Mouse (Mus musculus): ENCODE results near the gene Lmx1b.

The Lmx1b gene

DNA sequence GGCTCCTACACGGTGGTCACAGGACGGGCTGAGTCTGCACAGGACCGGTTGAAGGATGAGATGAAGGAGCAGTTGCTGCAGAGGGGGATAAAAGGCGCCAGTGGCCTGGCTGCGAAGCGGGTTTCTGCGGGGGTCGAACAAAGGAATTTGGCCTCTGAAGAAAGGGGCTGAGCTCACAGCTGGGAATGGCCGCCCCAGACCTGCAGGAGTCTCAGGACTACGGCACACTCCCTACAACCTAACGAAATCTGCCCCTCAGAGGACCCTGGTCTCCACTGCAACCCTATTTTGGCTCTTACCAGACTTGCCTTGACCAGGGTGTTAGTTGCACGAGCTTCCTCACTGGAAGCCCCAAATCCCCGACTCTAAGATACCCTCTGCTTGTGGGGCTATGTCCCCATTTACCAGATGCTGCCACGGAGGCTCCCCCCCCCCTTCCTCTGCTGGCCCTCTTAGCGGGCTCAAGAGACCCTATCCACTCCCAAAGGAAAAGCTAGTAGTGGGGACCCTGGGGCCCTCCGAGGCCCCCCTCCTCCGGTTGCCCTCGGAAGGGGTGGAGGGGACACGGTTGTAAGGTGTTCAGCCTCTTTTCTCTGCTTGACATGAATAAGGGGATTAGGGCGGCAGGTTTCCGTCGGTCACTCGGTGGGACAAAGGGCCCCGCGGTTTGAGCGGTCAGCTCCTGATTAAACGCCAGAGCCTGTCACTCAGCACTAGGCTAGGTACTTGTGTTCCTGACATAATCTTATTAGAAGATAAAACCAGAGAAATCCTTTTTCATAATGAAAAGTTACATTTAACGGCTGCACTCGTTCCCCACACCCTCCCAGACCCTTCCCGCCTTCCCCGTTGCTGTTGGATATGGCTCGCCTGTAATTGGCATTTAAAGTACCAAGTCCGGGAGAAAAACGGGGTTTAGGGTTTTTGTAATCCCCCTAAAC lies 10.0 kb downstream of the Lmx1b start:
- DNase-seq: peak; percentile 63

DNA sequence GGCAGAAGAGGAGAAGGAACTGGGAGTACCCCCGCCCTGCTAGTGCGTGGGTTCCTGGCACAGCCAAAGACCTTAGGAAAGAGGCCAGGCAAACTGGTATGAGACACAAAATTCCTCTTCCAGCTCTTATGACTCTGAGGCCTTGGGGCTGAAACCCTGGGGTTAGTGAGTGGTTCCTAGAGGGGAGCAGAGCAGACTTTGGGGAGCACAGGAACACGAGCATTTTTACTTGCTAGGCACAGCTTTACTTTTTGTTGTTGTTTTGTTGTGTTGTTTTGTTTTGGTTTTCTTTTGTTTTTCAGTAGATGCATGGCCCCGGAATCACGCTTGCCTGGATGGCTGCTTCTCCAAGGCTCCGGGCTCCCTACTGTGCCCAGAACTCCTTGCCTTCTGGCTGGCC lies 10.7 kb downstream of the Lmx1b start:
- DNase-seq: no peak

DNA sequence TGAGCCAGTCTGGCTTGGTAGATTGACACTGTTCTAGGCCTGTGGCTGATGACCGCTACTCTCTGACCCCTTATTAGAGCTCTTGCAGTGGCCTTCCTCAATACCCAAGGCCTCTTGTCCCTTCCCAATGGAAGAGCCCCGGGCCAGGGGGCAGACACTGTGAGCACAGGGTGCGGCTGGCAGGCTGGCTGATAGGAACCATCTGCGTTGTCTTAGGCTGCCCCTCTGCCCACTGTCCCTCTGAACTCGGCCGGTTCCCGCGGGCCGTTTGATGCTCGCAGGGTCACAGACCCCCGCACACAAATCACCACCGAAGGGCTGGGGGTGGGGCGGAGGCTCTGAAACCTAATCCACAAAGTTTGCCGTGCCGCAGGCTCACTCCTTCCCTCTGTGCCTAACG lies 11.5 kb downstream of the Lmx1b start:
- DNase-seq: peak; percentile 79

DNA sequence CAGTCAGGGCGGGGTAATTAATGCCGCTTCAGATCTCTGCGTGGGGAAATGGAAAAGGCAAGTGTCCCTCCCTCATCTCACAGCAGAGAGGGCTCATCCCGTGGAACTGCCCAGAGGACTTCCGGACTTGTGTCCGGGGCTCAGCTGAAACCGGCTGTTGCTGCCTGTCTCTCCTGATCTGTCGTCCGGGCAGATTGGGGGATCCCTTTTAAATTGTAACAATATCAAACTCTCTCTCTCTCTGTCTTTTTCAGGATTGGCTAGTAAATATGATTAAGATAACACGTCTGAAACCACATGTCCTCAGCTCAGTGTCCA lies 13.3 kb downstream of the Lmx1b start:
- no peak for DNase-seq

DNA sequence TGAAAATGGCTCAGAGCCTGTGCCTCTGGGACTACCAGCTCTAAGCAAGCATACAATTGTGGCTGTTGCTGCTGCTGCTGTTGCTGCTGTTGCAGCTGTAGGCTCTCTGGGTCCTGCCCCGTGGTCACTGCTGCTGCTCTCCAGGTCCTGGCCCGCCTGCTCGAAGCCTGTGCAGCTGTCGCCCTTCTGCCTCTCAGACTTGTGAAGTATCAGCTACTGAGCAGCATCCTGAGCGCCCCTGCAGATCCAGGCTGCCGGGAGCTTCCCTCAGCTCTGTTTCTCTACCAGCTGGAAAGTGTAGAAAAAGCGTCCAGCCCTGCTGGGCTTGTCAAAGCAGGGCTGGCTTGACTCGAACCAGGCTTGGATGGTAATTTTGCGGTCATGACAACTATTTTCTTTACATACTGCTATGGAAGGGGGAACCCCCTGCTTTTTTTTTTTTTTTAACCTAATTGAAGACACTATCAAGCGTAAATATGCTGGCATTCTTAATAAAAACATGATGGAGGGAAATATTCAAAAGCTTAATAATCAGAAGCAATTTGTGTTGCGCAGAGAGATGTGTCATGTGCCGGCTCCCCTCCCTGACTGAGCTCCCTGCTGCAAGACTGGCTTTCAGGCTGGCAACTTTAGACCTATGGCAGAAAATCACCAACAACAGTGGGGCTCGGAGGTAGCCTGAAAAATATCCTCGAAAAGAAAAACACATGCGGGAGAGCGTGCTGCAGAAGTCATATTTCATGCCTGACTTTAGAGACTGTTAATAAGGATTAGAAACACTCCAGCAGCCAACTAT lies 13.9 kb downstream of the Lmx1b start:
- peak; percentile 67 for DNase-seq

DNA sequence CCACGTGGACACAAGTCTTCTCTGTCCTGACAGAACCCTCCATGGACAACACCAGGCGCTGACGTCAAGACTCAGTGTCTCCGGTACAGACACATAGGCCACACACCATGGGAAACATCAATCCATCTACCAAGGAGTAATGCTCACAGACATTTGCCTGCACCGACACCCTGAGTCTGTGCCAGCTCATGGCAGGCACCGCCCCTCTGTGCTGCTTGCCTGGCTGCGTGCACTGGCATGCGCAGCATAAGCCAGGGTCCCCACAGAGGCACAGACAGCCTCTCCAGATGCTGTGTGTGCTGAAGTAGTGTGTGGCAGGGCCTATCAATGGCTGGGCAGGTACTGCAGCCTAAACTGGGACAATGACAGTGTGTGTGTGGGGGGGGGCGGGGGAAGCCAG lies 22.6 kb downstream of the Lmx1b start:
- DNase-seq: no peak

DNA sequence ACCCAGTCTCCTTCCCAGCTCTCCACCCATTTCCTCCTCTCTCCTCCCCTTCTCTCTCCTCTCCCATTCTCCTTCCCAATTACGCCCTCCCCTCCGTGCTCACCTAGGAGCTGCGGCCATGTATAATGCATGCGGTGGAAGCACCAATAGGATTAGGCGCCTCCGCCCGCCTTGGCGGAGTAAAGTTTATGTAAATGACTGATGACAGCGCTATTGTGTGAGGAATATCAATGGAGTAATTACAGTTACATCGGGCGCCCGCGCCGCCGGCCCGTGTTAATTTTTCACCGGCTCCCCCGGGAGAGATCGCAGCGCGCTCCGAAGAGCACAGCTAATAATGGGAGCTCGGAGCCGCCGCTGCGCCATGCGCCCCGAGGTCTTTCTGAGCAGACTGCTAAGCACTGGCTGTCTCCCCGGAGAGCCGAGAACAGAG lies 23.9 kb downstream of the Lmx1b start:
- peak; percentile 67 for DNase-seq

DNA sequence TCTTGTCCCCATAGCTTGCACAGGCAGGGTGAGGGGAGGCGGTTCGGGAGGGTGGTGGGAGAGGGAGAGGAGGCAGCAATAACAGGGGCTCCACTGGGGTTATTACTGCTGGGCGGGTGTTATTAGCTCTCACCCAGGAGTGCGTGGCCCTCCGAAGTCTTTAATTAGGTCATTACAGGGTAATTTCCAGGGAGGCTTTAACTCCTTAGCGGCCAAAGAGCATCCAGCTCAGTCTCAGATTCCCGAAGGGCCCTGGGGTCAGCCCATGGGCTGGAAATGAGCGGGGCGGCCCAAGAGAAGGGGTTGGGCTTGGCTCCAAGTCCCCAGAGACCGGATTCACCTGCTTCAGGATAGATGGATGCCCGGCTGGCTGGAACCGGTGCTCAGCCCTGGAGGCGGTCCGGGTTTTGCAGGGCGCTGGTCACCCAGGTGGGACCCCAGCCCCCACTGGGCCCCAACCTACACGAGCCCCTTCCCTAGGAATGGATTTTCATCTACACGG lies 24.4 kb downstream of the Lmx1b start:
- DNase-seq: peak; percentile 65

DNA sequence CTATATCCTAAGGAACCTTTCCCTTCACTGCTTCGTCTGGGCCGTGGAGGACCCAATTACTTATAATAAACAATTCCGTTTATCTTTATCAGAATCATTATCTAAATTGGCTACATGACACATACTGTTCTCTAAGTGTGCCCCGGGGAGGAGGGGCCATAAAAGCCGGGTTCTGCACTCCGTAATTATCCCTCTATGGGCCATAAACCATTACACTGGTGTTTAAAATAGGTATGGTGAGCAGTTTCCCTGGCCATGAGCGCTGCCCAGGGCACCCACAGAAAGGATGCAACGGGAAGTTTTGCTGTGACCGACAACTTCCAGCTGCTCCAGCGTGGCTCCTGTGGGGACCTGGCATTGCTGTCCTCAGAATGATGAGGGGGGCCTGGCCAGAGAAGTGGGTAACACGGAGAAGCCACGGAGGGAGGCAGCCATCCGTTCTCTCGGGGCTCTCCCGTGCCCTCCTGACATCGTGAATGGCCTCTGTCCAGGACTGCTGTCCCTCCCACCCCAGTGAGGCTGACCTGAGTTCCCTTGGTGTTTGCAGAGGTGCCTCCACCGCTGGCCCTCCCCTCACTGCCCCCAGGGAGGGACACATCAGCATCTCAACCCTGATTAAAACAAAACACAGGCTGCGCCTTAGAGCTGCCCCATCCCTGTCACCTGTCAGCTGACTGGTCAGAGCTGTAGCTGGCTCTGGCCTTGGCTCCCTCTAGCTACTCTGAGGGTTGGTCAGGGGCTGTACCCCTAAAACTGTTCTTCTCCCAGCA lies 34.6 kb downstream of the Lmx1b start:
- DNase-seq: no peak

DNA sequence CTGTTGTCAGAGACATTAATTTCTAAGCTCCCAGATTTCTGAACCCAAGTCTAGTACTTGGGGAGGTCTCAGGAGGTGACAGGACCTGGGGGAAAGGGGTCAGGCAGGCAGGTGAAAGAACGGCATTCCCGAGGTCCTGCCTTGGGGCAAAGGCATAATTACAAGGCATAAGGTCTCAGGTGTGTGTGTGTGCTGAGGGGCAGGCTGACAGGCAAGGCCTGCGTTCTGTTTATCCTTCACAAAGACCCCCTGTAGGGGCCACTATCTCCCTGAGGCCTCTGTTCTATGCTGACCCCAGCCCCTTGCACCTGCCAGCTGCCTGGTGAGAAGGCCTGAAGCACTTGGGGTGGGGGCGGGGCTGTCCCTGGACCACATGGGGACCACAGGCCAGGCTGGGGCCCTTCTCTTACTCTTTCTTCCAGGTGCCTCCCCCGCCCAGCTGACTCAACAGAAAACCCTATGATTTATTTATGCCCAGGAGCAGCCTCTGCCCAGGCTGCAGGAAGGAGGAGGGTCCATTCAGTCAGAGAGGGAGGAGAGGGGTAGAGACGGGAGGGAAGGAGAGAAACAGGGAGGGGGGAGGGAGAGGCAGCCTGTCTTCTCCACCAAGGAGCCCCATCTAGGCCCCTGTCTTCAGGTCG lies 35.3 kb downstream of the Lmx1b start:
- DNase-seq: peak; percentile 56

DNA sequence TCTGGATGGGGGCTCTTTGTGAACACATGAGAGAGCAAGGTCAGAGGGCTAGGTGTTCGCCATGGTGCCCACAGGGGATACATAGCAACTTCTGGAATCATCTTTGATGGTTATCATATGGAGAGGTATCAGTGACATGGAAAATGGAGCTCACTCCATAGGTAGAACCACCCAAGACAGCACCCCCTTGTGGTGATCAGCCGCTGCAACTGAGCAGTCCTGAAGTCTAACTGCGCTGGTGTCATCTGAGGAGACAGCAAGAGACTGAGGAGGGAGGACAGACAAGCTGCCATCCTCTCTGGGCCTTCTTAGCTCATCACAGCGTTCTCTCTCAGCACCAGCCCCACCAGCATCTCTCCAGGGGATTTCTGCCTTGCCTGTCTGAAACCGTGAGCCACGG lies 39.8 kb downstream of the Lmx1b start:
- no peak for DNase-seq

DNA sequence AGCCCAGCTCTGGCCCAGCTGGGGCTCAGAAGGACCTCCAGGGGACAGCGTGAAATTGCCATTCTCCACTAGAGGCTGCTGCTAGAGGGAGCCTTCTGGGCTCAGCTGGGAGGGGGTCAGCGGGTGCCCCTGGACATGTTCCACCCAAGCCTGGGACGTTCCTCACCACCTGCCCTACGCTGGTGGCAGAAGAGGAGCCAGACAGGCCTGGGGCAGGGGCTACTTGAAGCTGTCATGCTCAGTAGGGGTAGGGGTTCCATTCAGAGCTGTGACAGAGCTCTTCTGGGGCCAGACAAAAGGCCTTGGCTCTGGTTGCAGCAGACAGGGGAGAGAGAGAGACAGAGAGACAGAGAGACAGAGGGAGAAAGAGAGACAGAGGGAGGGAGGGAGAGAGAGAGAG lies 42.9 kb downstream of the Lmx1b start:
- no peak for DNase-seq

DNA sequence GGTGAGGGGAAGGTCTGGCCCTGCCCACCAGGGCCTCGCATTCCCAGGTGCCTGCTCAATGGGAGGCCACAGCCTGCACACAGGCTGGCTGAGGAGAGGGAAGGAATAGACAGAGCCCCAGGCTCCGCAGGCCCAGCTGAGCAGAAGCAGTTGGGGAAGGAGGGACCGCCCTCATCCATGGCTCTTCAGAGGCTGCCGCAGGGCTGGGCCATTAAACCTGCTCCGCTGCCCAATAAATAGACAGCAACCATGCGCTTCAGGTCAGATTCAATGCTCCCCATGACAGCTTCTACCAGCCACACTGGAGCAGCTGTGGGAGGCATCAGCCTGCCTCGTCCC lies 45.3 kb downstream of the Lmx1b start:
- DNase-seq: no peak

DNA sequence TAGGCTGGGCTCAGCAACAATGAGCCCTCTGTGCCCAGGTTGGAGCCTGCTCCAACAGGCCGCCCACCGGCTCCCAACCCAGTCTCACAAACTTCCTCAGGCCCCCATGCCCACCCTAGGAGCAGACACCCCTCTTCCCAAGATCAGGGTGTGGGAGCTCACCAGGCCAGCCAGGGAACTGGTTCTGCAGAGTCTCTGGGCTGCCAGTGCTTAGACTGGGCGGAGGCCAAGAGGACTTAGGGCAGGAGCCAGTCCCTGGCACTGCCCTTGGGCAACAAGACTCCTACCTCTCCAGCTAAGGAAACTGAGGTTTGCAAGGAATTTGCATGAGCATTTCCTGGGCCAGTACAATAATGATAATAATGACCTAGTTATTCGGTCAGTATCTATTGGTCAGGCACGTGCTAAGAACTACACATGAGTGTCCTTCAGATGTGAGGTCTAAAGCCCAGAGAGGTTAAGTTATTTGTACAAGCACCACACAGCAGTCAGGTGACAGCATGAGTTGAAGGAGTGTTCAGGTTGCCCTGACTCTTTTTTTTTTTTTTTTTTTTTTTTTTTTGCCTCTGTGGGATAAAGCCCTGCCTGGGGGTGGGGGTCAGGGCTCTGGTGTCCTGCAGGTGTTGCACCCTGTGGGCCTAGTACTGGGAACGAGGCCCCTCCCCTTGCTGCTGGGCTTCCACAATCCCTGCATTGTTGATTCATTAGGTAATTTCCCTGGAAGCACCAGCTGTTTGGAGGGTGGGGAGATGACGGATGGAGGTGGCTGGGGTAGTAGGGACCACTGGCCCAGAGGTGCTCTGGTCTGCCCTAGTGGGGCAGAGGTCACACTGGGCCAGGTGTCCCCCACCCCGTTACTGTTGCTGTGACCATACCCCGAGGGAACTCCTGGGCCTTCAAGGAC lies 45.9 kb downstream of the Lmx1b start:
- DNase-seq: no peak

DNA sequence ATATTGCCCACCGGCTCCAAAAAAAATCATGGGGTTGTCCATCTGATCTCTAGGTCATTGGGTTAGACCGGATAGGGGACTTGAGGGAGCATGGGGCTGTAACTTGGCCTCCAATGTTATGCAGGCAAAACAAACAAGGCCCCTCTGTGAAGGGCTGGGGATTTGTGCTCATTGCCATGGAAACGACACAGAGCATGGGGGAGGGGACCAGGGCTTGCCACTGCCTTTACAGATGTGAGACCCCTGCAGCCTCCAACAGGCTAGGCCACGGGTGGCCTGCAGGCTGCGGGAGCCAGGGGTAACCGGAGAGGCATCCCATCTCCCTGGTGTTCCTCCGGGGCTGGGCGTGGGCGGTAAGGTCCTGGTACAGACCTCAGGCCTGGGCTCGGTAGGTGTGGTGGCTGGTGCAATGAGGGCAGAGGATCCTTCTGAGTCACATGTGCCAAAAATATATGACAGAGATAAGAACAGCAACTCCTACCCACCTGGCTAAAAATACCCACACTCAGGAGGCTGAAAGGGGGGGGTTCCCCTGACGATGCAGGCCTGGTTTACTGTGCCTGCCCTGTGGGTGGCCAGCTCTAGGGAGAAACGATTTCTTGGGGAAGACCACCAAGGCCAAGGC lies 47.3 kb downstream of the Lmx1b start:
- peak; percentile 87 for DNase-seq

DNA sequence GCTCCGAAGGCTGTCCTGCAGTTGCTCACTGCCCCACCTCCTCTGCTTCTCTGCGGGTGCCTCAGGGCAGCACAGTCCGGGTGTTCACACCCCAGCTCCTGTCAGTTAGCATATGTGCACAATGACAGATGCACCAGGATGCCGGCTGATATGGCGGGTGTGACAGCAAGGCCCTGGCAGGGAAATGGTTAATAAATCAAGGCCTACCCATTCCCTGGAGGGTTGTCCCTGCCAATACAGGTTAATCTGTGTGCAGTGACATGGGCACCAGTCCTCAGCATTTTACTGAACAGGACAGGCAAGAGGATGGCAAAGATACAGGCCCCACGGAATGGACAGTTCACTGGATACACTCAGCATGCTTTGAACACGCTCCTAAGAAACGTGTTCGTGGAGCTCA lies 51.0 kb downstream of the Lmx1b start:
- DNase-seq: no peak

DNA sequence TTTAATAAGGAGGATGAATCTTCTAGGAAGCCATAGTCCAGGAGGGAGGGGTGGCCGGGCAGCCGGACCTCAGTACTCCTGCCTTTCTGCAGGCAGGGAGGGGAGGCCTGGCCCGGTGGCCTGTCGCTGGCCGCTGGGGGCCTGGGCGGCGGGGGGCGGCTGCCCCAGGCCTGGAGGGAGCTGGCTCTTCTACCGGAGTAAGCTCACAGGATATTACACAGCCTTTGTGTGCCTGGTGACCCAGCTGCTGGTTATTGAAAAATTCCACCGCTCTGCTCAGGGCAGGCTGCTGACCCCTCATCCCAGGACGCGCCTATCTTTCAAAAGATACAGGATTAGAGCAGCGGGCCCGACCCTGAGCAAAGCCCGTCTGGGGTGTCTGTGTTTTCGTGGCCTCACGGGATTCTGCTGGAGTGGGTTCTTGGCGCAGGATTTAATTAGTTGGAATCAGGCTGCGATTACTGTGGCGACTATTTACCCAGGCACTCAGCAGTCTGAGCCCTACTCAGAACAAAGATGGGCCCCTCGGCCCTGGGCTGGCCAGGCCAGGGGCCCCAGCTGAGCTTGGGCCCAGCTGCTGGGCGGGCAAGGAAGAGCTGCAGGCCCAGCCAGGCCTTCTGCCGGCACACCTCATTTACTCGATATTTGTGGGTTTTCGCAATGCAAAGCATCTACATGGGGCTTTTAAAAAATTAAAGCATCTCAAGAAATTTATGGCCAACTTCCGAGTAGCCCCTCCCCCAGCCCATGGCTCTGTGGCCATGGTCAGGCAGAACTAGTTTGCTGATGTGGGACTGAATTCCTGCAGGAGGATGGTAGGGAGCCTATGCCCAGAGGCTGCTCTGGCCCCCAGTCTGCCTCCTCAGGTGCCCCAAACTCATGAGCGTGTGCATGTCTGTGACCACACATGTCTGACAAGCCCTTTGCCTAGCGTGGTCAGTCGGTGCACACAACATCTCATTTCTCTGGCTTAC lies 55.1 kb downstream of the Lmx1b start:
- DNase-seq: peak; percentile 62

DNA sequence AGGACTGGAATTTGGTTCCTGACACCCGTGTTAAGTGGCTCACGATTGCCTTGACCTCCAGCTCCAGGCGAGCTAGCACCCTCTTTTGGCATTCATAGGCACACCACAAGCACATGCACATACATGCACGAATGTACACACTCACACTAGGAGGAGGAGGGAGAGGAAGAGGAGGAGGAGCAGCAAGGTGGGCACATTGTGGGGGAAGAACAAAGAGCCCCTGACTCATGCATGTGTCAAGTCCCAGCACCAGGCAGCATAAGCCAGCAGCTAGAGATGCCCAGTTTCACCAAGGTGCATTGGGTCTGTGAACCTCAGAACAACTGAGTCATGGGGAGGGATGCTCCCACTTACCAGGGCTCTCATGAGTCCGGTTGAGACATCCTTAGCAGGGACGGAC lies 56.5 kb downstream of the Lmx1b start:
- no peak for DNase-seq

DNA sequence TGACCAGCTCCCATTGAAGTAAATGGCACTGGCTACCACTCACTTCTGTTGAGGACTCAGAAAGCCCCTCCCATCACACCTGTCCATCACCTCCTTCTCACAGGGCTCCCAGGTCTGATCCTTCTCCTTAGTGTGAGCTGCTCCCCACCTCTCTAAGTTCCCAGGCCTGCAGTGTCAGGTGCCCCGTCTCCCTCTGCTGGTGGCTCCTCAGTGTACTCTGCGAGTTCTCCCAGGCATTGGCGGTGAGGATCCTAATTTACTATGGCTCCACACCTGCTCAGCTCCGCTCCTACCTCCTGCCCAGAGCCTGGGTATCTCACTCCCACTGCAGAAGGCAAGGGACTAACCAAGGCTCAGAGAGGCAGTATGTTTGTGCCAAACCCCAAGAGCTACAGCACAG lies 57.0 kb downstream of the Lmx1b start:
- peak; percentile 59 for DNase-seq

DNA sequence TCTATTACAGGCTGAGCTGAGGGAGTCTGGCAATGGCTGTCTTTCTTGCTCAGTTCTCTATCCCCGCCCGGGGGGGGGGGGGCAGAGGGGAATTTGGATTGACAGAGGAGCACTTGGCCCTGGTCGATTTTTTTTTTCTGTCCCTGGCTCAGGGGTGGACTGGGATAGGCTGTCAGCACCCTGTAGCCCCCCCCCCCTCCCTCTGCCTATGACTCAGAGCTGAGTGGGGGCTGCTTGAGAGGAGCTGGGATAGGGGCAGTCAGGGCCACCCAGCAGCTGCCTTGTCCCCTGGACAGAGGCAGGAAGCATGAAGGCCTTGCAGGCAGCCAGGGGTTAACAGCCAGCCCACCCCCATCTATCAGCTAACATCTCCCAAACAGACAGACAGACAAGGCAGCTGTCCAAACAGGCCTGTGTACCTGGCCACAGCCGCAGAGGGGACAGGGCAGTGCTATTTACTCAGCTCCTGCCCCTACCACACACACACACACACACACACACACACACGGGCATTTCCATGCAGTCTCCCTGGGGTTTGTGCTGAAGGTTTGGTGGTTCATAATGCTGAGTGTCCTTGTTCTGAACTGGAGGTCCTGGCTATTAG lies 57.8 kb downstream of the Lmx1b start:
- peak; percentile 46 for DNase-seq

Data from embryo, embryonic 11 days (tissue).